Mouse (Mus musculus) ES-Bruce4 (cell line): Measurements from ENCODE around the gene Ttll11.

Source experiments
- CTCF ChIP-seq: IDR thresholded peaks from one replicate; pipeline ENCODE4 v1.8.1; 2011; ENCODE audit warnings: low read depth, low read length
- EP300 ChIP-seq: IDR thresholded peaks from 2 replicates; pipeline ENCODE4 v1.6.1; 2011; ENCODE audit warnings: low read depth, low read length; ENCODE audit not compliant: insufficient read depth
- POLR2A ChIP-seq: IDR thresholded peaks from one replicate; pipeline ENCODE4 v1.8.1; 2011; ENCODE audit warnings: low read length; ENCODE audit not compliant: insufficient read depth

- TF ChIP-seq CTCF (peak; percentile 33), EP300 (no peak), POLR2A (no peak)
These were observed 250.3 kb downstream of the Ttll11 start for GRCm38 (mm10) chr2:35729077-35730065.
